Mouse (Mus musculus) ovary, postnatal 10 days (tissue): ENCODE data around the gene Hist2h2aa2.
A peak's percentile ranks its signal among the peaks of the same experiment; 100 is the strongest.
"Not testable (repeated sequence)": the region's sequence is repeated elsewhere in the genome, so short reads cannot be mapped to it uniquely, and the experiment has no call there.

ENCODE experiments used
- DNase-seq: peaks from one replicate; pipeline ENCODE4 v3.0.0; 2022; ENCODE audit warnings: low spot score

Hist2h2aa2 gene

DNA sequence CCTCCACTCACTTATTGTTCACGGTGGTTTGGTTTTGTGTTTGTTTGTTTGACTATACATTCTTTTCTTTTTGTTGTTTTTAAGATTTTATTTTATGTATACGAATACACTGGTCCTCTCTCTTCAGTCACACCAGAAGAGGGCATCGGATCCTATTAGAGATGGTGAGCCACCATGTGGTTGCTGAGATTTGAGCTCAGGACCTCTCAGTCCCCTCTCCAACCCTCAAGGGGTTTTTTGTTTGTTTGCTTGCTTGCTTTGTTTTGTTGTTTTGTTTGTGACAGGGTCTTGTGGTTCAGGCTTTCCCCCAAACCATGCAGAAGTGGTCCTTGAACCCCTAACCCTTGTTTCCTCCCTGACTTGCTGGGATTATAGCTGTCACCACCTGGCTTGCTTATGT lies 21.5 kb upstream of the Hist2h2aa2 start:
- DNase-seq, result no peak

DNA sequence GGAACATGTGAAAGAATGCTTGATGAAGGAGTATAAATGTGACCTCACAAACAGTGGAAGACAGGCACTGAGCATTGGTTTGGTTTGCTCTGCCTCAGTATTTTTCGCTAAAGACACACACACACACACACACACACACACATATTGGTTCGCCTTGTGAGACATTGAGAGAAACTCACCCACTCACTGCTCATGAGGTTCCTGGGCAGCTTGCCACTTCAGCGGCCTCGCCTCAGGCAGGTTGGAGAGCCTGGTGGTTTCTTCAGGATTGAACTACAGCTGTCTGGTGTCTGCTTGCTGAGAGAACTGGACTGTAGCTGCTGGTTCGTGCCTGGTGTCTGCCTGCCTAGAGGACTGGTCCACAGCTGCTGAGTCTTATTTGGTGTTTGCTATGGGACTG lies 20.1 kb upstream of the Hist2h2aa2 start:
- DNase-seq, result no peak

DNA sequence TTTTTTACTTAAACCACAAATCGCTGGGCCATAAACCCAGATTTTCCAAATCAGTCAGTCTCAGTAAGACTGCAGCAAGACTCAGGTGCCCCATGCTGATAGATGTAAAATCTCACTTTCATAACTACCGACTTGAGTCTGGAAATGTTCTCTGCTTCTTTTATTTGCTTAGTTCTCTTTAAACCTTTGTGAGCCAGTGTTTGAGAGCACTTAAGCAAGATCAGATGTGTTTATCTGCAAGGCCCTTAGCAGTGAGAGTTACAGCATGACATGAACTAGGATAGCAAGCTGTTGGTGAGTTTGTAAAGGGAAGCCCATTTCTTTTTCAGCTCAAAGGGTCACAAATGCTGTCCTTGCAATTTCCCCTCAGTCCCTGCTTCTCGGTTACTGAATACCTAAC lies 17.1 kb upstream of the Hist2h2aa2 start:
- DNase-seq, result no peak

DNA sequence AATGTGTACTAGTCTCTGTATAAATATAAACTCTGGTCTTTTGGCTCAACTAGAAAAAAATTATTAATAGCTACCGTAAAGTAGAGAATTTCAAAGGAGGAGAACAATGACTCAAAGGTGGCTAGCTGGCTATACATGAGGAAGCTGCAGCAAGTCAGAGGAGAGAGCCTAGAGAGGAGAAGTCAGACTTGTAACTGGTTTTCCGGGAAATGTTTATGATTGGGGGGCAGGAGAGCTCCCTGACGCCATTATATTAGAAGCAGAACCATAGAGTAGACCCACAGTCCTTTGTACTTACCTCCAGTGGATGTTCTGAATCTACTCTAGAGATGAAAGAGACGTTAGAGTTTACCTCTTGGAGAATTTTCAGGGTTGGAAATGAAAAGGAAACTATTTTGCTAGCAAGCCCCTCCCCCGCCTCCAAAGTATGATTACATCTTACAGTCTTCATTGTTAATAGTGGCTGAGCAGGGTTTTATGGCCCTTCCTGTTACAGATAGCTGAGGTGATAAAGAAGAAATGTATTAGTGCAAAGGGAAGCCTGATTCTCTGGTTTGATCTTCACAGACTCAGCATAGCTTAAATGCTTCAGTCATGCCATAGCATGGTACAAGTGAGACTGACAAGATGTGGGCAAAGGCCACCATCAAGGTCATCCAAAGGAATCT lies 16.0 kb upstream of the Hist2h2aa2 start:
- DNase-seq, result no peak

DNA sequence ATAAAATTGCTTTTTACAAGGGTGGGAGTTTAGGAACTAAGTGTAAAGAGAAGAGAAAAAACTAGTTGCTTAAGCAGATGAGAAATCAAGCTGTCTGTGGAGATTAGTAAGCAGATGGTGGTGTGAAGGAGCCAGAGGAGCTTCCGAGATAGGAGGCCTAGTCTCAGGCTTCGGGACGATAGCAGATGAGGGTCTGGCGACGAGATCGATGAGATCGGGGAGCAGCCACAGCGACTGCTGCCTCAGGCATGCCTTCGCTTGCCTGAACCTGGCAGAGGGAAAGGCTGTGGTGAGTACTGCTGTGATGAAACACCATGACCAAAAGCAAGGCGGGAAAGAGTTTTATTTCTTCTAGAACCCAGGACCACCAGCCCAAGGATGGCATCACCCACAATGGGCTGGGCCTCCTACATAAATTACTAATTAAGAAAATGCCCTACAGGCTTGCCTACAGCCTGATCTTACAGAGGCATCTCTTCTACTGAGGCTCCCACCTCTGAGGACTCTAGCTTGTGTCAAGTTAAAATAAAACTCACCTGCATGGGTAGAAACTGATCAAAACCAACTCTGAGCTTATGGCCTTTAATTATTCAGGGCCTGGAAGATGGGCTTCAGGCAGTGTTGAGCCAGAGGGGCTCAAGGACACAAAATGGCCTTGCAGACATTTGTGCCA lies 14.7 kb upstream of the Hist2h2aa2 start:
- no peak for DNase-seq

DNA sequence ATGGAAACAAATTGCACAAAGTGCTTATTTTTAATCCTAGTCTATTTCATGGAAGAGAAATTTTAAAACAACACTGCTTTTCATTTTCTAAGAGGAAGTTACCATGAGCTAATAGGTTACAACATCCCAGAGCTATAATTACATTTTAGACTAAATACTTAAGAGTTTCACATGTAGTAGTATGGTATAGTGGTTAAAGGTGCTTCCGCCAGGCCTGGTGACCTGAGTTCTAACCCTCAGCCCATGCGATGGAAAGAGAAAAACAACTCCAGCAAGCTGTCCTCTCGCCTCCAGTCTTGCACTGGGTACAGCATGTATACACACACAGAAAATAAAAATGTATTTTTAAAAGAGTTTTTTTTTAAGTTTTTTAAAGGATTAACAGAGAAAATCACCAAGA lies 11.7 kb upstream of the Hist2h2aa2 start:
- DNase-seq, result no peak

DNA sequence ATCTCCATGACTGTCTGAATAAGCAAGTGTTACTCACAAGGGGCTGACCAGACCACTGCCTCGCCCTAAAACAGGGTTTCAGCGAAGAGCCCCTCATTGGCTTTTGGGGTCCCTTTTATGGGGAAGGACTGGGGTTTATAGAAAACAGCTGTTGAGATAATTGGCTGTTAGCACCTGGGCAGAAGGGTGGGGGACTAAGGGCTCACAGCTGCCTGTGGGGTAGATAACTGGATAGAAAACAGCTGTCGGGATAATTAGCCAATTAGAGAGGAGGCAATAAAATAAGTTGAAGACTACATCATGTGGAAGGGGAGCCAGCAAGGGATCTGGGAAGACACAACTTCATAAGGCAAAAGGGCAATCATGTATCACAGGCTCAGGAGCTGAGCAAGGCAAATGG lies 10.8 kb upstream of the Hist2h2aa2 start:
- no peak for DNase-seq

DNA sequence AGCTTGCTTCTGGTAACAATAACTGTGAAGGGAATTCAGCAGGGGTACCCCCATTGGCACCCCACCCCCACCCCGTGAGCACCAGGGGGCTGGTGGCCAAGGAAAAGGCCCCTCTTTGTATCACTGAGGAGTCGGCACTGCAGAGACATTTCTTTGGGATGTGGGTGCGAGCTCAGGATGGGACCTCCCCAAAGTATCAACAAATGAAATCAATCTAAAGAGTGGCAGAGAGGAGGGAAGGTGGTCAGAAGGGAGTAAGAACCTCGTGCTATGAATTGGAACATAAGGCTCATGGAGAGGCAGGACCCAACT lies 8.9 kb upstream of the Hist2h2aa2 start:
- no peak for DNase-seq

DNA sequence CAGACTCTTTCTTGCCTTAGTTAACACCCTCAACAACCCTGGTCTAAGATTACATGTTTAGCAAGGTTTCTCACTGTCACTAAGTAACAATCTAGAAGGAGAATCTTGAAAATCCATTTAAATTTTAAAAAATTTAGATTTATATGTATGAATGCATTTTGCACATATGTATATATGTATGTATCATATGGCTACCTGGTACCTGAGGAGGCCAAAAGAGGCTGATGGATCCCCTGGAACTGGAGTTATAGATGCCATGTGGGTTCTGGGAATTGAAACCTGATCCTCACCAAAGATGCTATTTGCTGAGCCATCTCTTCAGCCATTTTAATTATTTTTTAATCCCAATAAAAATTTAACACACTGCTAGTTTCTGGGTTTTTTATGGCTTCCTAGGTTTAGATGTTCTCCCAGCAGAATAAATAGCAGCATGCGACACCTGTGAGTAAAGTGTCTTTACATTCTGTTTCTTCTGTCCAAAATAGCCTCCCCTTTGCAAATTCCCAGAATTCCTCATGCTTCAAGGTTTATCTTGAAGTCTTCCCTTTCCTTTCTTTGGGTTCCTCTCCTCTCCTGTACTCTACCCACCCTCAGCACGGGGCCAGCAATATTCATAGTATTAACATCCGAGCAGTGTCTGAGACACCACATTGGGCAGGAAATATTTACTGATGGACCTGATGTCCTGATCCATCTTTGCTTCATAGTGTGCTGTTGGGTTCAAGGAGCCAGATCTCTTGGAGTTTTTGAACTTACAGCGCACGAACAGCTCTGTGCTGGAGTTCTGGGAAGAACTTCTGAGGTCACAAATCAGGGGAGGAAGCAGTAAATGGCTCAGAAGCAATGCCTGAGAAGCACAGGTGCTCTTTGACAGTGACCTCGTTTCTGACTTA lies 8.3 kb upstream of the Hist2h2aa2 start:
- DNase-seq, result no peak

DNA sequence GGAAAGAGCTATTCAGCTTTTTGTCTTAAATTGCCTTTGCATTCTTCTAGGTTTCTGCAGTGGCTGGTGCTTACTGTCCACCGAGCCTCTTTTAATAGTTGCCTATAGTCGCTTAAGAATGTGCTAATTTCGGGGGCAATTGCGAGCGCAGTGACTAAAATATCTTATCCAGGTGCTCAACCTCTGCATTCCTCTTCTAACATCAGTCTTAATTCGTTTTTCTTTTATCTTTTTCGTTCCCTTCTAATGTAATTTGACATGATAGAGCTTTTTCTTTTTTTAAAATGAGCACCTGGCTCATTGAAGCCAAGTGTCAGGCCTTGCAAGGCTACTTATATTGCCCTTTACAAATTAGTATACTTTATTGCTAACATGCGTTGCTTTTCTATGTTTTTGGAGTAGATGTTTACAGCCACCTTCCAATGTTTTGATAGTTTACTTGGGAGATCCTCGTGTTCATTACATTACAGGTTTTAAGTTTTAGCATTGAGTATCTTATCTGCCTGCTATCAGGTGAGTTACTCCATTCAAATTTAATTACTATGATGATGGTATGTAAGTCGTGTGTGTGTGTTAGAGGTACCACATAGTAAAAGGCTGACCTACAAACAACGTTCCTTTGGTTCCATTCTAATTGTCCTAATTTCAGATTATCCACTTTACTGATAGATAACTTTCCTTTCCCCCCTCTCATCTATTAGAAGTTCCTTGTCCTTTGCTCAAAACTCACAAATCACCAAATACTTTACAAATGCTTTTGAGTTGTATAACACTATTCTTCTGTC lies 7.5 kb upstream of the Hist2h2aa2 start:
- no peak for DNase-seq

DNA sequence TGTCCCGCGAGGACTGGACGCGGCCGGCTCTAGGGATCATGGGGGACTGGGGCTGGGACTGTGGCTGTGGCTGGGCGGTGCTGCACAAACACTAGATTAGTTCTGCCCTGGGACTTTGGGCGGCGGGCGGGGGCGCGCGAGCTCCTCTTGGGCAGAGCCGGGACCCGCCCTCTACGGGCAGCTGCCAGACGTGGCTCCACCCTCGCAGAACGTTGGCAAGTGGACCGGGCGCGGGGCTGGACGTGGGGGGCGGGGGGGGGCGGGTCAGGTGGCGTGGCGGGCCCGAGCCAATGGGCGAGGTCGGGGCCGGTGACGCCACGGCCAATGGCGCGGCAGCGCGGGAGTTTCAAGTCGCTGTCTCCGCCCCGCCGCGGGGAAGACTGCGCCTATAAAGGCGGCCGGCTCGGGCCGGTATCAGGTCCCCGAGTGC lies 6.4 kb upstream of the Hist2h2aa2 start, which contains the start of gene Hist2h3c1:
Gene Hist2h3c1, plus strand, starts transcription at position 259 of the 430 bp plus-strand sequence.
- DNase-seq, result not testable (repeated sequence)

DNA sequence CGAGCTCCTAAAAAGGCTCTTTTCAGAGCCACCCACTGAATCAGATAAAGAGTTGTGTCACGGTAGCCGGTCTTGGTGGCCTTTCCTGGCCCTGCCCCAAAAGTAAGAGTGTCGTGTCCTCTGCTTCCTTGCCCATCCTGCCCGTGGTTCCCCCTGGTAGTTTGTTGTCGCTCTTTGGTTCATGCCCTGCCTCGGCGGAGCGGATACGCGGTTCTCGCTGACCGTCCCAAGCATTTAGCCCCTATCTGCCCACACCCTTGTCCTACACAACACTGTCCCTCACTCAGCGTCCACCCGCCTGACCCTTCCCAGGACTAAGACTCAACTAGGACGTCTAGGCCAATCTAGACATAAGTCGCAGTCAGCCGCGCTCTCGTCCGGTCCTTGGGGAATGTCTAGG lies 5.9 kb upstream of the Hist2h2aa2 start:
- DNase-seq, result not testable (repeated sequence)

DNA sequence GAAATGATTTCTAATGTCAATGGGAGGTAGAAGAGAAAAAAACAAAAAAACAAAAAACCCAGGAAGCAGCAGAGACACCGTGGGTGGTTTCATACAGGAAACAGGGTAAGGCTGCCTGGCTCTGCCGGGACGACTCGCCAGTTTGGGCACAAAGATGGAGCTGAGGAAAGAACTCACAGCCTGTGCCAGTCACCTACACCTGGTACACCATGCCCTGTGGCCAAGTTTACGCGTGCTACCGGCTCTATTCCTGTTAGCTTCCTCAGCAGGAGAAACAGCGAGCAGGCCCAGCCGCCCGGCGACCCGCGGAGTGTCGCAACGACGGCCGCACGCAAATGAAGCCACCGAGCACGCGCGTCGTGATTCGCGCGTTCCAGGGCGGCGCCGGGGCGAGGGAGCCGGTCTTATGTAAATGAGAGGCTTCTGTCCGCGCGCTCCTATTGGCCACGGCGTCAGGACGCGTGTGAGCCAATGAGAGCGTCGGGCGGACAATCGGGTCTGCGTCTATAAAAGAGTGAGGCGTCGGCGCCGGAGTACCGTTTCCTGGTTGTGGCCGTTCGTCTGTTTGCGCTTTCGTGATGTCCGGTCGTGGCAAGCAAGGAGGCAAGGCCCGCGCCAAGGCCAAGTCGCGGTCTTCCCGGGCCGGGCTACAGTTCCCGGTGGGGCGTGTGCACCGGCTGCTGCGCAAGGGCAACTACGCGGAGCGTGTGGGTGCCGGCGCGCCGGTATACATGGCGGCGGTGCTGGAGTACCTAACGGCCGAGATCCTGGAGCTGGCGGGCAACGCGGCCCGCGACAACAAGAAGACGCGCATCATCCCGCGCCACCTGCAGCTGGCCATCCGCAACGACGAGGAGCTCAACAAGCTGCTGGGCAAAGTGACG lies 5.2 kb upstream of the Hist2h2aa2 start, which contains the start of gene Hist2h2aa1:
Gene Hist2h2aa1, plus strand, starts transcription at position 495 of the 884 bp plus-strand sequence.
- peak; percentile 79 for DNase-seq

DNA sequence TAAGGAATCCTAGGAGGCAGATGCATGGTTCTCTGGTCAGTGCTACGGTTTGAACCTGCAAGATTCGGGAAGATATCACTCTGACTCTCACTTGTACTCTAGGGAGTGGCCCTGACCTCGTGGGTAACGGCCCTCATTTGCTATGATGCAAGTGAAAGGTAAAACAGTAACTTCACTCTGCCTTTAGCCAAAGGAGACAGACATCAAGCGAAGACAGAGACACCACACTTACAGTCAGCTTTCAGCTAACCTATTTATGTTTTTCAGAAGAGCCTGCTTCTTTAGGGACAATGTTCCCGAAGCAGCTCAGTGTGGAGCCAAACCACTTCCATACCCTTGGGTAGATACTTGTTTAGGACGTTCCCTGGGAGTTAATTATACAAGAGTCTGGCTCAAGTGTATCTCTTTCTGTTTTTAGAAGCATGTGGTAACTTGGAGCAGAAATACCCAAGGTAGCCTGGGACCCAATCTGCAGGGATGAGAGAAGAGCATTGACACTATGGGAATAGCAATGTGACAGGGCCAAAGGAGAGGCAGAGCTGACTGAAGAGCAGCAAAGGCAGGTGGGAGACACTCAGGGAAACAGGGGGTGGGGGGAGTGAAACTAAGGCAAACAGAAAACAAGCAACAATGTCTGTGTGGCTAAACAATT lies 4.0 kb upstream of the Hist2h2aa2 start:
- DNase-seq, result no peak

DNA sequence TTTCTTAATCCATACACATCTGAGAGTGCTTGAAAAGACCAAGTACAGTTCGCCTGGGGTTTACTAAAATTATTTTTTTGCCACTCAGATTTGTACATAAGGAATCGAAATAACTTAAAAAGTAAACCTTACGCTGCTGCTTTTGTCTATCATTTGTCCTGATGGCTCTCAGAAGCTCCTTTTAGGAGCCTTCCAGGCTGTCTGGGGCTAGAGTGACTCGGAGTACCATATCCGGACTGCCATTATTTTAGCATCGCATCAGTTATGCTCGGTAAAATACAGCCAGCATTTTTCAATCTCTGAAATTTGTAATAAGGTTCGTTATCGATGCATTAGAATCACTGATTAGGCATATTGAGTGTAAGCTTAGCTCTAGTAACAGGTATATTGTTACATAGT lies 722 bp upstream of the Hist2h2aa2 start:
- no peak for DNase-seq

DNA sequence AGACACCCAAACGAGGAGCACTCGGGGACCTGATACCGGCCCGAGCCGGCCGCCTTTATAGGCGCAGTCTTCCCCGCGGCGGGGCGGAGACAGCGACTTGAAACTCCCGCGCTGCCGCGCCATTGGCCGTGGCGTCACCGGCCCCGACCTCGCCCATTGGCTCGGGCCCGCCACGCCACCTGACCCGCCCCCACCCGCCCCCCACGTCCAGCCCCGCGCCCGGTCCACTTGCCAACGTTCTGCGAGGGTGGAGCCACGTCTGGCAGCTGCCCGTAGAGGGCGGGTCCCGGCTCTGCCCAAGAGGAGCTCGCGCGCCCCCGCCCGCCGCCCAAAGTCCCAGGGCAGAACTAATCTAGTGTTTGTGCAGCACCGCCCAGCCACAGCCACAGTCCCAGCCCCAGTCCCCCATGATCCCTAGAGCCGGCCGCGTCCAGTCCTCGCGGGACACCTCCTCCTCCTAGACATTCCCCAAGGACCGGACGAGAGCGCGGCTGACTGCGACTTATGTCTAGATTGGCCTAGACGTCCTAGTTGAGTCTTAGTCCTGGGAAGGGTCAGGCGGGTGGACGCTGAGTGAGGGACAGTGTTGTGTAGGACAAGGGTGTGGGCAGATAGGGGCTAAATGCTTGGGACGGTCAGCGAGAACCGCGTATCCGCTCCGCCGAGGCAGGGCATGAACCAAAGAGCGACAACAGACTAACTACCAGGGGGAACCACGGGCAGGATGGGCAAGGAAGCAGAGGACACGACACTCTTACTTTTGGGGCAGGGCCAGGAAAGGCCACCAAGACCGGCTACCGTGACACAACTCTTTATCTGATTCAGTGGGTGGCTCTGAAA lies 902 bp downstream of the Hist2h2aa2 start, which contains the start of gene Hist2h3c2:
Gene Hist2h3c2, minus strand, starts transcription at position 174 of the 840 bp plus-strand sequence.
- DNase-seq, result not testable (repeated sequence)

DNA sequence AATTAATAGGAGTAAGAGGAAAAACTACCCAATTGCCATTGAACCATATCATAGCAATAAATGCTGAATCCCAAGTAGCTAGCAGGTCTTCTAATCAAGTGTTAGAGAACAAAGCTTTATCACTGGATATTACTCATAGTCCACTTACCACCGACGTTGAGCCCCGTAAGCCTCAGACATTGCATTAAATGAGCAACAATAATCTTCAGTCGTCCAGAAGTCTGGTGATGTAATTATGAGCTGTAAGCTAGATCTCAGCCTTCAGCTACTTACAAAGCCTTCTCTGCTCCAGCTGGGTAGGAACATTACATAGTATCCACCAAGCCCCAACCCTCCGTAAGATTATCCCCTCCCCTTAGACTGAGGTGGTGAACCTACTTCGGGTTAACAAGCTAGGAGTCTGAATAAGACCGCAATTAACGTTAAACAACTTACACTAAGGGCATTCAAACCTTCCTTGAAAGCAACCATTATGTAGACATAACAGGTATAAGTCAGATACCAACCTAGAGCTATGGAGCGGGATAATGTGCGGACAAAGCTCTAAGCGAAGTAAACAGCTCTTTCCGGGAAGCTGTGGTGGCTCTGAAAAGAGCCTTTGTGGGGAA lies 2.1 kb downstream of the Hist2h2aa2 start:
- DNase-seq, result no peak

DNA sequence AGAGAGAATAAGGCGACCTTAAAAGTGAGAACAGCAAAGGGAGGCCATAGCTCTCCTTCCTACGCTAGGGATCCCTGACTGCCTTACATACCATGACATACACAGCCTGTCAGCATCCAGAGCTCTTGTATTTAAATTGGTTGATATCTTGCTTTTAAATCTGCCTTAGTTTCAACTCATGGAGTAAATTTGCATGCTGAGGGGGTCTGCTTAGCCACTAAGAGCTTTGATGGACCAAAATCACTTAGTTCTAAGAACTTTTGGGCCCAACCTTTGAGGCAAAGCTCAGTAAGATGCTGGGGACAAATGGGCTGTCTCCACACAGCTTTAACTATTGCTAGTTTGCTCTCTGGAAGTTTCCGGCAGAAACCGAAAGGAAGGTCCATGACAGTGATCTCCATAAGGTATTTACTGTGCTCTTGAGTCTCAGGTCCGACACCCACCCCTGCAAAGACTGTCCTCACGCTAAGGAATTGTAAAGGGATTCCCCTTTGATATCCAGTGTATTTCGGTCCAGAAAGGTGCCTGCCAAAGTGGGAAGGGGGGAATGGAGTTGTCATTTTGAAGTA lies 2.7 kb downstream of the Hist2h2aa2 start:
- DNase-seq, result no peak
